Mouse (Mus musculus) neural tube, embryonic 12.5 days (tissue): ENCODE results near the gene Gm7347. TPM values are rescaled to one million over a fixed set of nuclear protein-coding genes. Genes with fewer than 3 reads are reported as not detected.
"Not testable (repeated sequence)": the region's sequence is repeated elsewhere in the genome, so short reads cannot be mapped to it uniquely, and the experiment has no call there.

Experiments used
- ATAC-seq: fragments of 200-750 bp; cut with Nextera tagmentation; 2 replicates; pipeline ENCODE4 v1.8.0; 2017; ENCODE audit warnings: low read depth, mild to moderate bottlenecking, moderate TSS enrichment, moderate library complexity; ENCODE audit not compliant: low FRiP score
- H3K27ac ChIP-seq: fragments of 300-500 bp; sonication (generic); 2 replicates; pipeline ENCODE4 v1.5.1; 2016
- H3K27me3 ChIP-seq: fragments of 300-500 bp; sonication (generic); replicated peaks from 2 replicates; pipeline ENCODE4 v1.6.1; 2016; ENCODE audit warnings: mild to moderate bottlenecking
- H3K36me3 ChIP-seq: fragments of 300-500 bp; sonication (generic); 2 replicates; pipeline ENCODE4 v1.6.1; 2016; ENCODE audit warnings: mild to moderate bottlenecking
- H3K4me1 ChIP-seq: fragments of 300-500 bp; sonication (generic); 2 replicates; pipeline ENCODE4 v1.6.1; 2016
- H3K4me2 ChIP-seq: fragments of 300-500 bp; sonication (generic); replicated peaks from 2 replicates; pipeline ENCODE4 v1.6.1; 2016; ENCODE audit warnings: mild to moderate bottlenecking
- H3K4me3 ChIP-seq: fragments of 300-500 bp; sonication (generic); 2 replicates; pipeline ENCODE4 v1.5.1; 2016
- H3K9ac ChIP-seq: fragments of 300-500 bp; sonication (generic); 2 replicates; pipeline ENCODE4 v1.6.1; 2016; ENCODE audit warnings: mild to moderate bottlenecking
- H3K9me3 ChIP-seq: fragments of 300-500 bp; sonication (generic); 2 replicates; pipeline ENCODE4 v1.6.1; 2016; ENCODE audit warnings: mild to moderate bottlenecking
- WGBS: fragments of 180-500 bp; shearing (Covaris S2); methylation state at CpG from one replicate; pipeline ENCODE4 v1.1.7; 2016; 5-methylcytosine and 5-hydroxymethylcytosine counted together
- polyA plus RNA-seq: library from polyadenylated mRNA; unstranded; fragments of >200 nt; fragmentation: Nextera tagmentation; extraction: Ambion mirVana; gene quantifications from 2 replicates; pipeline ENCODE4 v1.2.1, GENCODE M21; 2016

Gm7347 gene
- 0.06 TPM in 1 of 2 replicates, not detected in the other for polyA plus RNA-seq

GRCm38 (mm10) chr5:26058481-26058880 is at the start of gene Gm7347:
TSS of gene Gm7347 (minus strand) at chr5:26058581.
- H3K4me2 ChIP-seq, H3K27me3 ChIP-seq, H3K9ac ChIP-seq, ATAC-seq, H3K36me3 ChIP-seq, H3K27ac ChIP-seq, H3K4me1 ChIP-seq, H3K9me3 ChIP-seq, H3K4me3 ChIP-seq: not testable (repeated sequence)
- WGBS: no CpG with 5 or more reads among the region's 2 CpGs

GRCm38 (mm10) chr5:26105262-26105661 is 46.9 kb upstream of the Gm7347 start, which contains the start of gene 5031410I06Rik:
TSS of gene 5031410I06Rik (minus strand) at chr5:26105362.
- H3K4me1 ChIP-seq, H3K27ac ChIP-seq, H3K4me3 ChIP-seq, H3K9ac ChIP-seq, ATAC-seq, H3K9me3 ChIP-seq, H3K27me3 ChIP-seq, H3K36me3 ChIP-seq, H3K4me2 ChIP-seq: not testable (repeated sequence)
- no CpG with 5 or more reads among the region's 3 CpGs for WGBS

- not testable (repeated sequence) for H3K9ac ChIP-seq, H3K27ac ChIP-seq, H3K36me3 ChIP-seq, H3K9me3 ChIP-seq, H3K4me3 ChIP-seq, H3K4me2 ChIP-seq, H3K4me1 ChIP-seq, H3K27me3 ChIP-seq, ATAC-seq
- WGBS: 79% methylated on average over 1 of the region's 1 CpGs
These were observed 30.8 kb upstream of the Gm7347 start, which contains the start of gene Gm10471 for GRCm38 (mm10) chr5:26089191-26089590. TSS of gene Gm10471 (minus strand) at chr5:26089291.

- not testable (repeated sequence) for H3K36me3 ChIP-seq, H3K9ac ChIP-seq, H3K4me3 ChIP-seq, H3K9me3 ChIP-seq, H3K27ac ChIP-seq, H3K4me1 ChIP-seq, ATAC-seq, H3K27me3 ChIP-seq, H3K4me2 ChIP-seq
These were observed 20.6 kb upstream of the Gm7347 start for GRCm38 (mm10) chr5:26079023-26079422.

GRCm38 (mm10) chr5:26070716-26071115 is 12.3 kb upstream of the Gm7347 start:
- H3K9me3 ChIP-seq: 0 out of 2 replicates have a peak, but pooled peaks cover 6% of the 10 kb centered on the region
- no peak overlapping the region for H3K4me3 ChIP-seq
- no peak for ATAC-seq
- H3K36me3 ChIP-seq: no peaks in the 10 kb centered on the region
- H3K9ac ChIP-seq: no peak overlapping the region
- H3K4me1 ChIP-seq: no peaks in the 10 kb centered on the region
- no peaks in the 10 kb centered on the region for H3K27me3 ChIP-seq
- H3K4me2 ChIP-seq: no peak overlapping the region
- 86% methylated on average over 24 of the region's 24 CpGs for WGBS
- H3K27ac ChIP-seq: no peak overlapping the region

- not testable (repeated sequence) for H3K9ac ChIP-seq, H3K36me3 ChIP-seq, H3K9me3 ChIP-seq, H3K4me2 ChIP-seq, H3K27ac ChIP-seq, H3K27me3 ChIP-seq, H3K4me3 ChIP-seq, H3K4me1 ChIP-seq, ATAC-seq
- 81% methylated on average over 2 of the region's 2 CpGs for WGBS
These were observed 18.9 kb downstream of the Gm7347 start, which contains the start of gene Speer4a for GRCm38 (mm10) chr5:26039458-26039857. TSS of gene Speer4a (minus strand) at chr5:26039558.

GRCm38 (mm10) chr5:26022816-26023215 is 35.6 kb downstream of the Gm7347 start, which contains the start of gene Gm5862:
TSS of gene Gm5862 (minus strand) at chr5:26022916.
- H3K9me3 ChIP-seq, H3K4me2 ChIP-seq, H3K4me3 ChIP-seq, H3K27ac ChIP-seq, H3K4me1 ChIP-seq, H3K9ac ChIP-seq, ATAC-seq, H3K27me3 ChIP-seq, H3K36me3 ChIP-seq: not testable (repeated sequence)
- no CpG with 5 or more reads among the region's 3 CpGs for WGBS

GRCm38 (mm10) chr5:26007697-26008096 is 50.7 kb downstream of the Gm7347 start:
- not testable (repeated sequence) for H3K4me3 ChIP-seq, ATAC-seq, H3K9ac ChIP-seq, H3K4me1 ChIP-seq, H3K36me3 ChIP-seq, H3K9me3 ChIP-seq, H3K27me3 ChIP-seq, H3K27ac ChIP-seq
- WGBS: 74% methylated on average over 7 of the region's 7 CpGs
- peak overlapping the region; percentile 56; the same call in 1 of the 2 replicates for H3K4me2 ChIP-seq

GRCm38 (mm10) chr5:26006937-26007695 is 51.3 kb downstream of the Gm7347 start:
- H3K27ac ChIP-seq, H3K27me3 ChIP-seq, H3K9me3 ChIP-seq, H3K4me1 ChIP-seq, H3K36me3 ChIP-seq: not testable (repeated sequence)
- peak; percentile 93 for ATAC-seq
- 21% methylated on average over 45 of the region's 45 CpGs for WGBS
- Histone ChIP-seq H3K4me3 (peak overlapping the region; percentile 23), H3K9ac (peak overlapping the region; percentile 45; the same call in 1 of the 2 replicates), H3K4me2 (peak overlapping the region; percentile 56)

- H3K36me3 ChIP-seq, H3K27me3 ChIP-seq, H3K9me3 ChIP-seq, ATAC-seq, H3K9ac ChIP-seq, H3K4me1 ChIP-seq, H3K4me3 ChIP-seq, H3K4me2 ChIP-seq, H3K27ac ChIP-seq: not testable (repeated sequence)
- WGBS: 88% methylated on average over 1 of the region's 2 CpGs
These were observed 53.7 kb downstream of the Gm7347 start, which contains the start of gene Gm1979 for GRCm38 (mm10) chr5:26004698-26005097. TSS of gene Gm1979 (minus strand) at chr5:26004798.
